Mouse (Mus musculus): ENCODE measurements around the gene Axin1.

- TF ChIP-seq CTCF (IDR thresholded peaks at IDR 0.05; ENCODE audit: borderline replicate concordance, insufficient read depth, low read depth, low read length) = no peak
- TF ChIP-seq POLR2A (IDR thresholded peaks at IDR 0.05; ENCODE audit: borderline replicate concordance, insufficient read depth, low read length) = no peak
Measured at GRCm38 (mm10) chr17:26125226-26125625, 13.3 kb upstream of the Axin1 start.

Measured in cerebellum, adult 2 months (tissue).